Mouse (Mus musculus) olfactory bulb, adult 2 months (tissue): ENCODE data around the gene Wars2.

Experiments
- CTCF ChIP-seq: fragments of 200-500 bp; IDR thresholded peaks from 2 replicates; pipeline ENCODE4 v1.5.1; 2012; ENCODE audit warnings: low read depth, mild to moderate bottlenecking, low read length, moderate library complexity; ENCODE audit not compliant: insufficient read depth
- POLR2A ChIP-seq: fragments of 200-500 bp; IDR thresholded peaks from 2 replicates; pipeline ENCODE4 v1.6.1; 2012; ENCODE audit warnings: mild to moderate bottlenecking, low read depth, low read length, moderate library complexity; ENCODE audit not compliant: insufficient read depth

- TF ChIP-seq POLR2A (no peak), CTCF (no peak)
Measured at GRCm38 (mm10) chr3:99248831-99249550, 108.1 kb downstream of the Wars2 start.
